Mouse (Mus musculus) thymus, postnatal 4 days (tissue): ENCODE measurements around the gene Ccdc116.
"Not testable (repeated sequence)": the region's sequence is repeated elsewhere in the genome, so short reads cannot be mapped to it uniquely, and the experiment has no call there.

Experiments used
- DNase-seq: peaks from one replicate; pipeline ENCODE4 v3.0.0; 2021

The Ccdc116 gene

GRCm38 (mm10) chr16:17146772-17147235 lies at the start of gene Ccdc116:
Ccdc116 (minus strand) TSS chr16:17147229.
- DNase-seq = peak; percentile 84

GRCm38 (mm10) chr16:17193823-17194222 lies 46.8 kb upstream of the Ccdc116 start:
- DNase-seq = no peak

GRCm38 (mm10) chr16:17185475-17185874 lies 38.4 kb upstream of the Ccdc116 start:
- DNase-seq = no peak

- DNase-seq = no peak
Observed at GRCm38 (mm10) chr16:17183003-17183402, 36.0 kb upstream of the Ccdc116 start.

- DNase-seq = no peak
Observed at GRCm38 (mm10) chr16:17182136-17182535, 35.1 kb upstream of the Ccdc116 start.

GRCm38 (mm10) chr16:17181382-17181781 lies 34.4 kb upstream of the Ccdc116 start:
- DNase-seq = no peak

- DNase-seq = no peak
Observed at GRCm38 (mm10) chr16:17179706-17180105, 32.7 kb upstream of the Ccdc116 start.

GRCm38 (mm10) chr16:17177623-17178170 lies 30.7 kb upstream of the Ccdc116 start:
- DNase-seq = no peak

- no peak for DNase-seq
Observed at GRCm38 (mm10) chr16:17175765-17176164, 28.7 kb upstream of the Ccdc116 start.

GRCm38 (mm10) chr16:17168049-17168448 lies 21.0 kb upstream of the Ccdc116 start:
- DNase-seq = no peak

GRCm38 (mm10) chr16:17167179-17167578 lies 20.1 kb upstream of the Ccdc116 start:
- DNase-seq = no peak

- DNase-seq = not testable (repeated sequence)
Observed at GRCm38 (mm10) chr16:17165478-17165877, 18.4 kb upstream of the Ccdc116 start.

GRCm38 (mm10) chr16:17154346-17154745 lies 7.3 kb upstream of the Ccdc116 start:
- no peak for DNase-seq

GRCm38 (mm10) chr16:17151874-17152273 lies 4.8 kb upstream of the Ccdc116 start:
- no peak for DNase-seq

- DNase-seq = no peak
Observed at GRCm38 (mm10) chr16:17150520-17151258, 3.7 kb upstream of the Ccdc116 start.

GRCm38 (mm10) chr16:17148084-17148483 lies 1.1 kb upstream of the Ccdc116 start:
- peak; percentile 83 for DNase-seq

GRCm38 (mm10) chr16:17147391-17147929 lies 431 bp upstream of the Ccdc116 start:
- peak; percentile 53 for DNase-seq

GRCm38 (mm10) chr16:17144339-17144738 lies 2.7 kb downstream of the Ccdc116 start, which contains the start of gene Ydjc:
Ydjc (plus strand) TSS chr16:17144621.
- no peak for DNase-seq

- DNase-seq = no peak
Observed at GRCm38 (mm10) chr16:17137355-17137754, 9.7 kb downstream of the Ccdc116 start.

- no peak for DNase-seq
Observed at GRCm38 (mm10) chr16:17132906-17133200, 14.2 kb downstream of the Ccdc116 start.

GRCm38 (mm10) chr16:17132089-17132905 lies 14.7 kb downstream of the Ccdc116 start, which contains the start of gene Sdf2l1:
Sdf2l1 (minus strand) TSS chr16:17132383.
- DNase-seq = peak; percentile 98

- peak; percentile 54 for DNase-seq
Observed at GRCm38 (mm10) chr16:17131191-17132088, 15.6 kb downstream of the Ccdc116 start.
